Mouse (Mus musculus): ENCODE measurements at regions not wholly inside any gene's neighbourhood (a gene's known extent, or its start where the extent isn't known, plus 50 kb on each side); places are given as distances from the start of the nearest gene placed in this dataset.

DNA sequence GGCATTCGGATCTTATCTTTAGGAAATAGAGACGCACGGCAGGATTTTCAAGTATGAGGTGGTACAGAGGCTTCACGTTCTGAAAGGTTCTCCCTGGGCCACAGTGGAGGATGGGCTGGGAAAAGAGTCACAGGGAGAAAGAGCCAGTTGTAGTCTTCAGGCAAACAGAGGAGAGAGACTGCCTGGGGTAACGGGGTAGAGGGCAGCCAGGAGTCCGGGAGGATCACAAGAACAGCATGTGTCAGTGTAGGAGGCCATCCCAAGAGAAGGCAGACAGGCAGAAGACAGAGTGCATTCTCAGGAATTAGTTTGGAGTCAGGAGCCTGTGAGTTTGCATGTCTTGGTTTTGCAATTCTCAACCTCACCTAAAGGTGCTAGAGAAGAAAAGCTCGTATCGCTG, 94.5 kb upstream of the Cpeb4 start:
- no peaks in the 10 kb centered on the region for H3K36me3 ChIP-seq (ENCODE audit: control insufficient read depth in 1 of 2, insufficient read depth in 2 of 2, low read length in 2 of 2)
- H3K27ac ChIP-seq (ENCODE audit: control insufficient read depth, low read depth, low read length), result no peak overlapping the region
- H3K4me3 ChIP-seq (ENCODE audit: control insufficient read depth in 1 of 2, insufficient read depth in 1 of 2, low read depth in 2 of 2, low read length in 2 of 2), result no peak overlapping the region
- TF ChIP-seq ZMIZ1 (IDR thresholded peaks at IDR 0.05; ENCODE audit: low read depth, low read length), result no peak
- TF ChIP-seq RAD21 (IDR thresholded peaks at IDR 0.05; ENCODE audit: low read depth, low read length), result no peak
- no peak for TF ChIP-seq POLR2A (IDR thresholded peaks at IDR 0.05; ENCODE audit: control insufficient read depth in 1 of 2, insufficient read depth in 1 of 2, low read depth in 1 of 2, low read length in 2 of 2, poor library complexity in 1 of 2)
- TF ChIP-seq MAZ (IDR thresholded peaks at IDR 0.05; ENCODE audit: low read depth, low read length), result no peak
- TF ChIP-seq GATA1 (IDR thresholded peaks at IDR 0.05; ENCODE audit: low read depth, low read length), result no peak
- H3K9me3 ChIP-seq (replicated peaks; ENCODE audit: insufficient read depth, low read length), result no peaks in the 10 kb centered on the region
- H3K27me3 ChIP-seq (ENCODE audit: control insufficient read depth in 1 of 2, insufficient read depth in 2 of 2, low read length in 2 of 2), result no peaks in the 10 kb centered on the region; a peak in 1 of 4 replicates
- H3K4me1 ChIP-seq (ENCODE audit: control insufficient read depth in 1 of 2, insufficient read depth in 2 of 2, low read length in 2 of 2), result no peaks in the 10 kb centered on the region
- no peaks in the 10 kb centered on the region for H3K79me2 ChIP-seq (ENCODE audit: control insufficient read depth, insufficient read depth, low read length, poor library complexity)
- no peak overlapping the region for H3K9ac ChIP-seq (ENCODE audit: control insufficient read depth, low read depth, low read length, poor library complexity, severe bottlenecking)
- DNase-seq (ENCODE audit: low read depth, low spot score), result no peak

DNA sequence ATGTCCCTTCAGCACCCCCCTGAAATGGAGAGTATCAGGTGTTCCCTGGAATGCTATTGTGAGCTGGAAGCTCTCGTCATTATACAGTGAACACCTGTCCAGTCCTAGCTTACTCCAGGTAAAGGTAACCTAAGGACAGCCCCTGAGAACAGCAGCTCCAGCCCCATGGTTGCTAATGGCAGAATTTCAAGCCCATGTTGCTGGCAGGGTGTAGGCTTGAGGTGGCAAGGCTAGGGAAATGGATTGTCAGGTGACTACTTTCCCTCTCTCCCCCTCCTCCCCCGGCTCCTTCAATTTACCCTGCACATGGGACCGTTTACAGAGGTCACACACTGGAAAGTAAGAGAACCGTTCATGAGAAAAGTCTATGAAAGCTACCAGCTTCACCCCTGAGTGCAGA, 93.2 kb upstream of the Cpeb4 start:
- Histone ChIP-seq H3K4me1 (ENCODE audit: control insufficient read depth in 1 of 2, insufficient read depth in 2 of 2, low read length in 2 of 2) (no peaks in the 10 kb centered on the region), H3K4me3 (ENCODE audit: control insufficient read depth in 1 of 2, insufficient read depth in 1 of 2, low read depth in 2 of 2, low read length in 2 of 2) (no peak overlapping the region)

DNA sequence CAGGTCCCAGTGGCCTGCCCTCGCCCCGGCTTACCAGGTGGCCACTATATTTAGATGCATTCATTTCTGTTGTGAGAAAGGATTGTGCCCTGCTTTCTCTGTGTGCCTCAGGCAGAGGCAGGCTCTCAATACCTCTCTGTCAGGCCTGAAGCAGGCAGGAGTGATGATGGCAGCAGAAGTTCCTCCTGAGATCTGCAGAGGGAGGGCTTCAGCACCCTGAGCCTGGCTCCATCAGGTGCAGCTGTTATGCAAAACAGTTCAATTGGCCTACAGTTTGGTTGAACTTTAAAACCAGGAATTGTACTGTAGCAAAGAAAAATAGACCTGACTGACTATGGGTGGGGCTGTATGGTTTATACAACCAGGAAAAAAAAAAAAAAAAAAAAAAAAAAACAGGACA, 92.7 kb upstream of the Cpeb4 start:
- Histone ChIP-seq H3K9ac (ENCODE audit: control insufficient read depth, low read depth, low read length, poor library complexity, severe bottlenecking) (no peak overlapping the region), H3K27ac (ENCODE audit: control insufficient read depth, low read depth, low read length) (no peak overlapping the region), H3K9me3 (replicated peaks; ENCODE audit: insufficient read depth, low read length) (no peaks in the 10 kb centered on the region), H3K36me3 (ENCODE audit: control insufficient read depth in 1 of 2, insufficient read depth in 2 of 2, low read length in 2 of 2) (no peaks in the 10 kb centered on the region), H3K27me3 (ENCODE audit: control insufficient read depth in 1 of 2, insufficient read depth in 2 of 2, low read length in 2 of 2) (no peaks in the 10 kb centered on the region; a peak in 2 of 4 replicates), H3K4me3 (ENCODE audit: control insufficient read depth in 1 of 2, insufficient read depth in 1 of 2, low read depth in 2 of 2, low read length in 2 of 2) (no peak overlapping the region), H3K4me1 (ENCODE audit: control insufficient read depth in 1 of 2, insufficient read depth in 2 of 2, low read length in 2 of 2) (no peaks in the 10 kb centered on the region), H3K79me2 (ENCODE audit: control insufficient read depth, insufficient read depth, low read length, poor library complexity) (no peaks in the 10 kb centered on the region)
- DNase-seq (ENCODE audit: low read depth, low spot score), result no peak
- TF ChIP-seq GABPA (IDR thresholded peaks at IDR 0.05; ENCODE audit: low read depth, low read length) (no peak), HCFC1 (IDR thresholded peaks at IDR 0.05; ENCODE audit: low read depth, low read length) (no peak), CHD2 (IDR thresholded peaks at IDR 0.05; ENCODE audit: low read length) (no peak), BHLHE40 (IDR thresholded peaks at IDR 0.05; ENCODE audit: borderline replicate concordance, low read depth, low read length) (no peak), ELF1 (IDR thresholded peaks at IDR 0.05; ENCODE audit: low read depth, low read length) (no peak), KAT2A (conservative IDR thresholded peaks at IDR 0.05; ENCODE audit: low read depth, low read length) (no peak), TCF12 (IDR thresholded peaks at IDR 0.05; ENCODE audit: low read depth, low read length) (no peak), UBTF (IDR thresholded peaks at IDR 0.05; ENCODE audit: borderline replicate concordance, insufficient read depth, low read depth, low read length) (no peak), ZC3H11A (IDR thresholded peaks at IDR 0.05; ENCODE audit: low read depth, low read length) (no peak), NELFE (IDR thresholded peaks at IDR 0.05; ENCODE audit: low read depth, low read length) (no peak), TAL1 (IDR thresholded peaks at IDR 0.05; ENCODE audit: low read length) (no peak), NRF1 (IDR thresholded peaks at IDR 0.05; ENCODE audit: insufficient read depth, low read depth, low read length, poor library complexity, severe bottlenecking) (no peak), ZKSCAN1 (IDR thresholded peaks at IDR 0.05; ENCODE audit: low read depth, low read length) (no peak)

More for the DNA sequence above, 93.2 kb upstream of the Cpeb4 start:
- no peak for DNase-seq (ENCODE audit: low read depth, low spot score)
- H3K36me3 ChIP-seq (ENCODE audit: control insufficient read depth in 1 of 2, insufficient read depth in 2 of 2, low read length in 2 of 2), result no peaks in the 10 kb centered on the region
- no peaks in the 10 kb centered on the region for H3K79me2 ChIP-seq (ENCODE audit: control insufficient read depth, insufficient read depth, low read length, poor library complexity)
- TF ChIP-seq MYB (IDR thresholded peaks at IDR 0.05; ENCODE audit: low read depth, low read length) (no peak), UBTF (IDR thresholded peaks at IDR 0.05; ENCODE audit: borderline replicate concordance, insufficient read depth, low read depth, low read length) (no peak), ZMIZ1 (IDR thresholded peaks at IDR 0.05; ENCODE audit: low read depth, low read length) (no peak), TCF12 (IDR thresholded peaks at IDR 0.05; ENCODE audit: low read depth, low read length) (no peak), POLR2A (IDR thresholded peaks at IDR 0.05; ENCODE audit: control insufficient read depth in 1 of 2, insufficient read depth in 1 of 2, low read depth in 1 of 2, low read length in 2 of 2, poor library complexity in 1 of 2) (no peak), CTCF (IDR thresholded peaks at IDR 0.05 in 2 of 3, conservative IDR thresholded peaks at IDR 0.05 in 1 of 3; ENCODE audit: control insufficient read depth in 1 of 3, insufficient read depth in 1 of 3, low read depth in 2 of 3, low read length in 3 of 3, poor library complexity in 1 of 3, severe bottlenecking in 1 of 3) (no peak), ZC3H11A (IDR thresholded peaks at IDR 0.05; ENCODE audit: low read depth, low read length) (no peak), TBP (IDR thresholded peaks at IDR 0.05; ENCODE audit: low read depth, low read length) (no peak), GABPA (IDR thresholded peaks at IDR 0.05; ENCODE audit: low read depth, low read length) (no peak), JUND (IDR thresholded peaks at IDR 0.05; ENCODE audit: low read depth, low read length) (no peak), KAT2A (conservative IDR thresholded peaks at IDR 0.05; ENCODE audit: low read depth, low read length) (no peak), HCFC1 (IDR thresholded peaks at IDR 0.05; ENCODE audit: low read depth, low read length) (no peak), ZNF384 (IDR thresholded peaks at IDR 0.05; ENCODE audit: low read depth, low read length) (no peak), MAZ (IDR thresholded peaks at IDR 0.05; ENCODE audit: low read depth, low read length) (no peak), ZKSCAN1 (IDR thresholded peaks at IDR 0.05; ENCODE audit: low read depth, low read length) (no peak), MYC (IDR thresholded peaks at IDR 0.05; ENCODE audit: low read depth, low read length) (no peak), RCOR1 (IDR thresholded peaks at IDR 0.05; ENCODE audit: low read depth, low read length) (no peak), POLR2AphosphoS5 (IDR thresholded peaks at IDR 0.05; ENCODE audit: borderline replicate concordance, low read depth, low read length) (no peak), MAX (IDR thresholded peaks at IDR 0.05; ENCODE audit: low read length) (no peak)
- H3K9me3 ChIP-seq (replicated peaks; ENCODE audit: insufficient read depth, low read length), result no peaks in the 10 kb centered on the region
- H3K27ac ChIP-seq (ENCODE audit: control insufficient read depth, low read depth, low read length), result no peak overlapping the region
- H3K27me3 ChIP-seq (ENCODE audit: control insufficient read depth in 1 of 2, insufficient read depth in 2 of 2, low read length in 2 of 2), result no peaks in the 10 kb centered on the region; a peak in 1 of 4 replicates
- H3K9ac ChIP-seq (ENCODE audit: control insufficient read depth, low read depth, low read length, poor library complexity, severe bottlenecking), result no peak overlapping the region

Measured in MEL (cell line).